Mouse (Mus musculus) liver, adult 2 months (tissue): ENCODE results near the gene Spred1. TPM values are rescaled to one million over a fixed set of nuclear protein-coding genes. Genes with fewer than 3 reads are reported as not detected.

Experiments
- DNase-seq: peaks from one replicate; pipeline ENCODE4 v3.0.0-alpha.2; 2011; ENCODE audit warnings: low read depth, low spot score; ENCODE audit errors: extremely low read depth
- H3K27ac ChIP-seq: fragments of 200-500 bp; replicated peaks from 2 replicates; pipeline ENCODE4 v1.5.1; 2012; ENCODE audit warnings: low read depth, mild to moderate bottlenecking, control low read depth, inconsistent platforms, low read length; ENCODE audit not compliant: insufficient read depth
- H3K27me3 ChIP-seq: fragments of 200-500 bp; 2 replicates; pipeline ENCODE4 v1.6.1; 2012; ENCODE audit warnings: mild to moderate bottlenecking, moderate library complexity, low read length, inconsistent platforms; ENCODE audit not compliant: control insufficient read depth, insufficient read depth
- H3K36me3 ChIP-seq: fragments of 200-500 bp; 2 replicates; pipeline ENCODE4 v1.6.1; 2012; ENCODE audit warnings: low read length, inconsistent platforms; ENCODE audit not compliant: control insufficient read depth, insufficient read depth
- H3K4me1 ChIP-seq: fragments of 200-500 bp; 2 replicates; pipeline ENCODE4 v1.6.1; 2011; ENCODE audit warnings: low read length; ENCODE audit not compliant: control insufficient read depth, insufficient read depth
- H3K4me3 ChIP-seq: fragments of 200-500 bp; 2 replicates; pipeline ENCODE4 v1.5.1; 2011; ENCODE audit warnings: low read depth, mild to moderate bottlenecking, control low read depth, low read length, moderate library complexity; ENCODE audit not compliant: insufficient read depth
- H3K79me2 ChIP-seq: fragments of 200-500 bp; 2 replicates; pipeline ENCODE4 v1.6.1; 2012; ENCODE audit warnings: inconsistent platforms, mild to moderate bottlenecking, low read length, moderate library complexity; ENCODE audit not compliant: control insufficient read depth, insufficient read depth
- H3K9ac ChIP-seq: fragments of 200-500 bp; 2 replicates; pipeline ENCODE4 v1.6.1; 2012; ENCODE audit warnings: low read depth, mild to moderate bottlenecking, control low read depth, inconsistent platforms, low read length
- CTCF ChIP-seq: fragments of 200-500 bp; IDR thresholded peaks from 2 replicates; pipeline ENCODE4 v1.5.1; 2011; ENCODE audit warnings: low read depth, low read length, control low read depth
- POLR2A ChIP-seq: fragments of 200-500 bp; IDR thresholded peaks from 2 replicates; pipeline ENCODE4 v1.6.1; 2011; ENCODE audit warnings: low read length, control low read depth; ENCODE audit not compliant: insufficient read depth; ENCODE audit errors: extremely low read depth
- WGBS: fragments of 180-500 bp; shearing (Covaris S2); methylation state at CpG from one replicate; pipeline ENCODE4 v1.1.7; 2018; 5-methylcytosine and 5-hydroxymethylcytosine counted together
- polyA plus RNA-seq: library from polyadenylated mRNA; depleted of rRNA; stranded (reverse); fragments of >200 nt; gene quantifications from 2 replicates; pipeline ENCODE4 v1.2.3, GENCODE M21; 2012
- total RNA-seq: library from RNA; depleted of rRNA; stranded (reverse); fragments of >200 nt; gene quantifications from 2 replicates; pipeline ENCODE4 v1.2.3, GENCODE M21; 2014

The Spred1 gene
- total and polyA plus RNA-seq, 2 experiments: 2.4 to 15.5 TPM

DNA sequence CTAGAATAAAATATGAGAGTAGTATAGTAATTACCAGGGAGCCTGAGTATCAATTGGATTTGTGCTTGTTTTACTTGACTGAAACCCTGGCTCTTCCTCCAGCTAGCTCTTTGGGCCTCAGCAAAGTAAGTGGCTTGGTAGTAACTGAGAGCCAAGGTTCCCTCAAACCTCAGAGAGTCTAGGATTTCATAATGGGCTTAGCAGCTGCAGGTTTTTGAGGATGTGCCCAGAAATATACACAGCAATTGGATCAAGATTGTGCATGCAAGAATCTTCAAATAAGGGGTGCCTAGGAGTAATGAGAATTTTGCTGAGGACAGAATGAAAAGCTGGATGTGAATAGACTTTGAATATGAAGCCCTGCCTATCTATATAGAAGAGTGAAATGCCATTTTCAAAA is 69.7 kb downstream of the Spred1 start:
- Histone ChIP-seq H3K36me3 (no peaks in the 10 kb centered on the region; the same call in 1 of the 2 replicates), H3K27me3 (no peaks in the 10 kb centered on the region), H3K9ac (no peak overlapping the region), H3K79me2 (no peaks in the 10 kb centered on the region), H3K4me1 (no peaks in the 10 kb centered on the region; the same call in 1 of the 2 replicates), H3K27ac (no peak overlapping the region), H3K4me3 (no peak overlapping the region)
- no peak for DNase-seq
- TF ChIP-seq POLR2A: no peak

DNA sequence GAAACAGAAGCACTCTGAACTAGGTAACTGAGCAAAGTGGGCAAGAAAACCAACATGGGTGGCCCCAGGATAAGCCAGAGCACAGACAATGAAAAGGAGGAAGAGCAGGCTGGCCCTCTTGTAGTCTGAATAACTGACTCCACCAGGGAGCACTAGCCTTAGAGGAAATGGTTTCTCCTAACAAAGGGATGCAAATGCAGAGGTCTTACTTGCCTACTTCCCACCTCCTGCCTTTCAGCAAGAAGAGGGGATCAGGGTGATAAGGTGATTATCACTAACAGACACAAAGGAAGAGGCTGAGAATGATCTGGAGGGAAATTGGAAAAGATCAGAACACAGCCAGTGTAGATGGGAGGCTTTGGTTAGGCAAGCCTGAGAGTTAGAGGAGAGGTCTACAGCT is 73.1 kb downstream of the Spred1 start:
- H3K4me3 ChIP-seq: no peak overlapping the region
- H3K4me1 ChIP-seq: no peaks in the 10 kb centered on the region; the same call in 1 of the 2 replicates
- H3K27me3 ChIP-seq: no peaks in the 10 kb centered on the region
- H3K9ac ChIP-seq: no peak overlapping the region
- DNase-seq: no peak
- no peak for TF ChIP-seq CTCF
- no peaks in the 10 kb centered on the region for H3K36me3 ChIP-seq
- no peak overlapping the region for H3K27ac ChIP-seq
- H3K79me2 ChIP-seq: no peaks in the 10 kb centered on the region

DNA sequence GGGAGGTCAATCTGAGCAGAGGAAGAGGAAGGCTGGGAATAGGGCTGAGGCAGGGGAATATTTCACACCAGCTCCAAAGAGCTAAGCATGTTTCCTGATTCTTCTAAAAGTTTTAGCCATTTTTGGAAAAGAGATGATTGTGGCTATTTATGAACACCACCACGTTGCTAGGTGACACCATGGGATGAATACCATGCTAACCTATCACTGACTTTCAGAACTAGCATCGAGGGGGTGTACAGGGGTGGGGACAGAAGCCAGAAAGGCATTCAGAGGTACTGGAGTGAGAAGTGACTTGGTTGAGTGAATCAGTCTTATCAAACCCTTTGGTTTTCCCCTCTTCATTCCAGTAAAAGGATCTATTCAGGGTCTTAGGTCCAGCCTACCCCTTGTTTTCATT is 74.0 kb downstream of the Spred1 start:
- Histone ChIP-seq H3K4me3 (no peak overlapping the region), H3K4me1 (no peaks in the 10 kb centered on the region; the same call in 1 of the 2 replicates), H3K27ac (no peak overlapping the region), H3K9ac (no peak overlapping the region), H3K79me2 (no peaks in the 10 kb centered on the region), H3K36me3 (no peaks in the 10 kb centered on the region), H3K27me3 (no peaks in the 10 kb centered on the region)
- WGBS: 56% methylated on average over 2 of the region's 2 CpGs
- TF ChIP-seq CTCF (no peak), POLR2A (no peak)
- DNase-seq: no peak

DNA sequence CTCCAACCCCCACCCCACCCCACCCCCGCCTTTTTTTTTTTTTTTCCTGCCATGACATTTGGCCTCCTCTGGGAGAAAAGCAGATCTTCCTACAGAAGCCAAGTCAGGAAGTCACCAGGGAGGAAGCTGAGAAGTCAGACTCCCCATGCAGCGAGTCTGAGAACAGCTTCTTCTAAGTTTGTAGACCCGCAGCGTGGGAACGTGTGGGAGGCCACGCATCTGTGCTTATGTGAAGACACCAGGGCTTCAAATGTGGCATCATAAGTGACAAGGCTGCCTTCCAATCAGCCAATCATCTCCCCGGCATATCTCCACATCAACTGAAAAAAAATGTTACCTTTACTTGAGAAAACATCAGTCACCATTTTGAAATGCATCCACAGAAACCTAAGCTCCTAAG is 74.4 kb downstream of the Spred1 start:
- H3K79me2 ChIP-seq: no peaks in the 10 kb centered on the region
- no peaks in the 10 kb centered on the region for H3K36me3 ChIP-seq
- H3K27ac ChIP-seq: no peak overlapping the region
- no peak overlapping the region for H3K9ac ChIP-seq
- TF ChIP-seq CTCF (no peak), POLR2A (no peak)
- H3K4me1 ChIP-seq: no peaks in the 10 kb centered on the region; the same call in 1 of the 2 replicates
- no peaks in the 10 kb centered on the region for H3K27me3 ChIP-seq
- no peak overlapping the region for H3K4me3 ChIP-seq
- WGBS: 69% methylated on average over 7 of the region's 7 CpGs
- DNase-seq: no peak

DNA sequence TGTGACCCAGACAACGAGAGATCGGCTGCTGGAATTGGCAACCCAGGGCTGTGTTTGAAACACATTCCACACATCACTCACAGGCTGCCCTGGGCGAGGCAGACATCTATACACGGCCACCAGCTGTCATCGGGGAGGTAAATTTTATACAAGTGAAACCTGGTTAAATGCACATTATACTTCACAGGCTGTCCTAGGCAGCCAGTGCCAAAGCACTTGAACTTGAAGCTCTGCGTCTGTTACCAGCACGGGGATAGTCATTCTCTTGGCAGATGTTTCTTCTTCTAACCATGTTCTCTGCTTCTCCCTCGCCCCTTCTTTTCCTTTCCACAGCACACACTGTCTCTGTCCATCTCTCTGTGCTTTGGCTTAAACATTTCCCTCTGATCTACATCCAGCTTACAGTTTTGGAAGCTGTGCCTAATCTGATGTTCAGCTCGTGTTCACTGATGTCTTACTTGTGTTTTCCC is 79.7 kb downstream of the Spred1 start:
- Histone ChIP-seq H3K4me3 (no peak overlapping the region), H3K27ac (no peak overlapping the region), H3K9ac (no peak overlapping the region), H3K79me2 (no peaks in the 10 kb centered on the region), H3K4me1 (no peaks in the 10 kb centered on the region), H3K36me3 (no peaks in the 10 kb centered on the region), H3K27me3 (no peaks in the 10 kb centered on the region)
- WGBS: 75% methylated on average over 9 of the region's 9 CpGs
- no peak for DNase-seq
- TF ChIP-seq POLR2A: no peak
- no peak for TF ChIP-seq CTCF

DNA sequence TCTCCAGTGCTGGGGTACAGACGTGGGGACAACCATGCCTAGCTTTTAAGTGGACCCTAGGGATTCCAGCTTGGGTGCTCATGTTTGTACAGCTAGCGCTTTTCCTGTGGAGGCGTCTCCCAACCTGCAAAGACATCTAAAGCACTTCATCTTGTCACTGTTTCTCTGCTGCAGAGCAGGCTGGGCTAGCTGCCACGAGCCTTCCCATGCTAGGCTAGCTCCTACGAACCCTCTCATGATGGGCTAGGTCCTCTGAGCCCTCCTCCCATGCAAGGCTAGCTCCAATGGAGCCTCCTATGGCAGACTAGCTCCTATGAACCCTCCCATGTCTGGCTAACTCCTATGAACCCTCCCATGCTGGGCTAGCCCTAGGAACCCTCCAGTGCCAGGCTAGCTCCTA is 82.2 kb downstream of the Spred1 start:
- H3K4me1 ChIP-seq: no peaks in the 10 kb centered on the region

More for the DNA sequence above, 82.2 kb downstream of the Spred1 start:
- Histone ChIP-seq H3K4me3 (no peak overlapping the region), H3K27me3 (no peaks in the 10 kb centered on the region), H3K36me3 (no peaks in the 10 kb centered on the region), H3K27ac (no peak overlapping the region), H3K9ac (no peak overlapping the region), H3K79me2 (no peaks in the 10 kb centered on the region)
- WGBS: 67% methylated on average over 5 of the region's 5 CpGs
- no peak for TF ChIP-seq CTCF
- TF ChIP-seq POLR2A: no peak
- no peak for DNase-seq
